Mouse (Mus musculus) layer of hippocampus, adult 8-10 months (tissue): Measurements from ENCODE around the gene Hpse2. TPM values are rescaled to one million over a fixed set of nuclear protein-coding genes. Genes with fewer than 3 reads are reported as not detected.

Experiments
- DNase-seq, 2 experiments: peaks; one replicate each; pipeline ENCODE4 v3.0.0; 2022; ENCODE audit warnings: low spot score in 2 of 2
- total RNA-seq, 4 experiments: library from RNA; stranded (reverse); gene quantifications; 2 replicates each; pipeline ENCODE4 v1.2.4; 2022

The Hpse2 gene
- total RNA-seq, 4 experiments from 2014 or later = 0.18 to 0.41 (median 0.24) TPM

GRCm38 (mm10) chr19:42973740-42974139 is 414.4 kb downstream of the Hpse2 start:
- DNase-seq = no peak

- DNase-seq = no peak
Measured at GRCm38 (mm10) chr19:42965171-42965570, 423.0 kb downstream of the Hpse2 start.

- DNase-seq = no peak
Measured at GRCm38 (mm10) chr19:42948114-42948636, 440.0 kb downstream of the Hpse2 start.

DNA sequence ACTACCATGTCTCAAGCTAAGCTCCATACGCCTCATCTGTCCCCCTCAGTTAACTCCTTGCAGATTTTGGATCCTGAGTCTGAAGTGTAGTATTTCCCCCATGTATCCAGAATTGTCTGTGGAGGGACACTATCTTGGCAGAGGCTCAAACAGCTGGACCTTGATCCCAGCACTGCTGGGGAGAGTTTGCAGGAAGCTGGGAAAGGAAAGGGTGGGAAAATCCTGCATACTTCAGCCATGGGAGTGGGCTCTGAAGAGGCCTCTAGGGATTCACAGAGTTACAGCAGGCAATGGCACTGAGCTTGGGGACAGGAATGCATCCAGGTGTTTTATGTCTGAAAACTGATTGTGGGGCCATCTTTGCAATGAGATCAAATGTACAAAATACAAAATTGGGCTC is 450.6 kb downstream of the Hpse2 start:
- no peak for DNase-seq

GRCm38 (mm10) chr19:42936661-42937193 is 451.4 kb downstream of the Hpse2 start:
- DNase-seq = no peak

DNA sequence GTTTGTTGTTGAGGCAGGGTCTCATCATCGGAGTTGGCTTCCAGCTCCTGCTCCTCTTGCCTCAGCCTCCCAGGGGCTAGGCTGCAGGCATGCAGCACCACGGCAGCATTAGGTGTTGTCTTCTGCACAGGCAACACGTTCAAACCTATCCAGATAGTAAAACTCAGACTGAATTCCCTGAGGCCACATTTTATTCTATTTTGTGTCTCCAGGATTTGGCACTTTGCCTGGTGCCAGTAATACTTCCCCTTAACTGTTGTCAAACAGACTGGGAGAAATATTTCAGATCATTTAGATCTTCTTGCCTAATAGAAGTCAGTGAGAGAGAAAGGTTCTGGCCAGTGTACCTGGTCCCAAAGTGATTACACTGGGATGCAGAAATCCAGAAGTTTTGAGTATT is 458.5 kb downstream of the Hpse2 start:
- DNase-seq = no peak

DNA sequence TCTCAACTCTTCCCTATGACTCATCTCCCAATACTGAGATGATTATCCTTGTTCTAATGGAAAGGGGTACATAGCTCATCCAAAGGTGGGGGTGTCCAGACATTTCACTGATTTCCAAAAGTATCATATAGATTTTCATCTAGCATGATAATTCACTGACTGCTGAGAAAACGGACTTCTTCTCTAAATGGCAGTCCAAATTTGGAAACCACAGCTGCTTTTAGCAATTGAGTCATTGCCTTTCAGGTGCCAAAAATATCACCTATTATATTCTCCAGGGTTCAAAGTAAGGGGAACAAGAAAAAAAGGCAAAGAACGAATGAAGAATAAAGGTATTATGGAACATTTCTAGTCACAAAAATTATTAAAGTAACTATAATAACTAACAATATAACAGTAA is 459.9 kb downstream of the Hpse2 start:
- no peak for DNase-seq

DNA sequence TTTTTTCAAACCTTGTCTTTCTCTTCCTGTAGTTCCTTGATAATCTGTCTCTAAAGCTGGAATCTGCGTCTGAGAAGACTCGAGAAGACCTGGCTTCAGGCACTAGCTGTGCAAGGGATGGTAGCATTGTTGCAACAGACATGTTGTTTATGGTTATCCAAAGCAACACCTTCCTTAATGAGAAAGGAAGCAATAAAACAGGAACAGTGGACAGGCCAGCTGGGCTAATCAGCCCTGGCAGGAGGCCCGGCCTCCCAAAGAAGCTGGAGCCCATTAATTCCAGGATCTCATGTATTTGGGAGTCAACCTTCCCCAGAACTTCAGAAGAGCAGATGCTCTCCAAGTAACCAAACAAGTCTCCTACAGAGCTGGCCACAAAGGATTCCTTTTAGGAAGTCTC is 465.5 kb downstream of the Hpse2 start:
- DNase-seq = no peak

GRCm38 (mm10) chr19:42913703-42914102 is 474.5 kb downstream of the Hpse2 start:
- DNase-seq = peak in 1 of 2 experiments; percentile 15

GRCm38 (mm10) chr19:42909719-42910118 is 478.4 kb downstream of the Hpse2 start:
- DNase-seq = peak in 1 of 2 experiments; percentile 5

DNA sequence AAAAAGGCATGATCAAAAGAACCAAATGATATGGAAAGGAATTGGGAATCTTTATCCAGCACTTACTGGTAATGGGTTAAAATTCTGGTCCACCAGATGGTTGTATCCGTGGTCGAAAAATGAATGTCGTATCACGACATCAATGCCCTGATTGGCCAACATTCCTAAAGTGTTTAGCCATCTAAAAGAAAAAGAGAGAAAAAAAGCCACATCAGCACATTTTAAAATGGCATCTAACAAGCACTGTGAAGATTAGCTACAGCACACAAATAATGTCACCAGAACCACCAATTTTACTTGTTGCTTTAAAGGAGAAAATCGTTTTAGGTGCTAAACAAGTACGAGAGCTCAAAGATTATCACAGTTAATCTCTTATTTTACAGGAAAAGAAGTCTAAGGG is 479.6 kb downstream of the Hpse2 start:
- no peak for DNase-seq

DNA sequence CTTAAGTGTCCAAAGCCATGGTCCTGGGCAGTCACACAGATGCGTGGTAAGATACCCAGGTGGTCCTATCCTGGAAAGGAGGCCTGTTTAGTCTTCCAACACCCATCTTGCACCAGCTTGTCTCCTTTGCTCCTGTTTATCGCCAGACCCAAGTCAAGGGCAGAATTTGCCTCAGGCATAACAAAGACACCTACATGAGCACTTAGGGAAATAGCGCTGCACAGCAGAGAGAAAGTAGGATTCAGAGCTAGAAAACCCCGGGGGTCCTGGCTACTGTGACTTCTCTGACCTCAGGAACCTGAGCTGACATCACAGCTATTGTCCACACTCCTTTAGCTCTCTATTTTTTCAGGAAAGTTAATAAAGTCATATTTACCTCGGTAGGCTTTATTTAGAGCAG is 481.8 kb downstream of the Hpse2 start:
- no peak for DNase-seq

GRCm38 (mm10) chr19:42904726-42905125 is 483.4 kb downstream of the Hpse2 start:
- no peak for DNase-seq

DNA sequence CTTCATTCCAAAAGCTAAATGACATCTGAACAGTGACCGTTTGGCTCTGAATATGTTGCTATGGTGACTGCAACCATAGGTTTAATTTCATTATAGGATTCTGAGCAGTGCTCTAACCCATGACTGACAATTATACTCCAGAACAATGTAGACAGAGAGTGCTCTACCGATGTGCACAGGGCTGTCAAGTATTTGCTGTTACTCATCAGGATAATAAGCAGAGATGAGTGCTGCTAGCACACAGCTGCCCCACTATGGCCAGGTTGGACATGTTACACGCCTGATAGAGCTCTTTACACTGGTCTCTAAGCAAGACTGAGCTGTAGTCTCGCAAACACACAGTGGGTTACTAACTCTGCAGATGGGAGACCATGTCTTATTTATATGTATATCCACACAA is 483.9 kb downstream of the Hpse2 start:
- no peak for DNase-seq

GRCm38 (mm10) chr19:42903840-42904239 is 484.3 kb downstream of the Hpse2 start:
- DNase-seq = no peak

DNA sequence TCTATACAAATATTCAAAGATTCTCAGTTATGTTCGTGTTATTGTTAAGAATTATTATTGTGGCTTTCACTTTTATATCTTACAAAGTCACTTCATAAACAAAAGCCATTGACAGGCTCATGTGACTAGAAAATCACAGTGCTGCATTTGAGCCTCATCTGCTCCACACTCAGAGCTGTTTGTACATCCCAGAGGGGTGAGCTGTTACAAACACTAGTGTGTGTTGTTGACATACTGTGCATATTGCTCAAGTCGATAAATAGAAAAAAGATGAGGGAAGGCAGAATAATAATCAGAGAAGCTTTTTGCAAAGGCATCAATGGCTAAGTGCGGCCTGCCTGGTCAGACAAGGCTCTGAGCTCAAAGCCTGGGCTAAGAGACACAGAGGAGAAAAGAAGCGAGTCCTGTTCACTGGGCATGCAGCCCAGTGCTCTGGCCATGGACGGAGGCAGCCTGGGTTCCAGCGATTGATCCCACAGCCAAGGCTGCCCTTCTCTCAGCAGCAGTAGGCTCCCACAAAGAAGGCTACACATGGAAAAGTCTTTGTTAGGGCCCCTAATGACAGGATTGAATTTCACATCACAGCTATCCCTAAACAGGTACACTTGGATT is 485.6 kb downstream of the Hpse2 start:
- DNase-seq = peak; percentile 34 to 54

GRCm38 (mm10) chr19:42891599-42891998 is 496.6 kb downstream of the Hpse2 start:
- DNase-seq = no peak

DNA sequence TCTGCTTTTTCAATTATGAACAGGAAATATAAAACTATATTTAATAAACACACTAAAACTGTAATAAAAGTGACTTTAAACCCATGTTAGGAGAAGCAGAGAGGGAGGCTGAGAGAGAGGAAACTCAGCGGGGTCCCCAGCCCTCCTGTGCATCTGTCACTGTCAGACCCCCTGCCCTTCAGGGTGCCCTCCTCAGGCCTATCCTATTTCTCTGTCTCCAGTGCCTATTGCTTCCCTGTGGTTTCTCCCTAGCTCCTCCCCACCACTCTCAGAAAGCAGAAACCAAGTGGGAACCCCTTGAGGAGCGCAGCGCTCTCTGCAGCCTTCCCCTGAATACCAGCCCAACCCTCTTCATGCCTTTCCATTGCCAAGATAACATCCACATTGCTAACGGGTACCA is 510.5 kb downstream of the Hpse2 start:
- DNase-seq = no peak

GRCm38 (mm10) chr19:42876563-42876962 is 511.6 kb downstream of the Hpse2 start:
- no peak for DNase-seq

- DNase-seq = no peak
Measured at GRCm38 (mm10) chr19:42869663-42870530, 518.3 kb downstream of the Hpse2 start.

DNA sequence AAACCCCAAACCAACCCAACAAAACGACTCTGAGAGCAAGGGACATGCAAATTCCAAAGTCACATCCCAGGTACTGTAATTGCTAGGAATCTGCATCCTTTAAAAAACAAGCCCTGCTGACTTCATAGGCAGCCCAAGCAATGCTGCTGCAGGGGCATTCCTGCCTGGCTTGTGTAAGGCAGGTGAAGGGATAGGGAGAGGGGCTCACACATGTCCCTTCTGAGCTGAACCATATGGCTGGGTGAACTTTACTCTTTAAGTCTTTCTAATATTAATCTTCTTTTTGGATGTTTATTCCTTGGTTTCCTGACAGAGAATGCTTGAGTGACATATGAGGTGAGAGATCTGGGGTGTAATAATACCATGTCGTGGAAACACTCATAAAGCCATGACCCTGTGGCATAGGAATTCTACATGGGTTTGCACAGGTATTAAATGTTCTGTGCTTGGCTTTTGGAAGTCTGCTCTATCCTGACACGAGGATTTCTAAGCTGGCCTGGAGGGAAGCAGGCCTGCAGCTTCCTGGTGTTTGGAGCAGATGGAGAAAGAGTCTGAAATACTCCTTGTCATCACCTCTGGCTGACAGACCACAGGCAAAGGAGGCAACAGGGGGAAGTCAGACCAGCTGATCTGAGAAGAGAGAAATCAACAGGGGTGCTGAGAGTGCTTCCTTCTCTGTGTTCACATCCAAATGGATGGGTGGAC is 519.0 kb downstream of the Hpse2 start:
- DNase-seq = no peak

DNA sequence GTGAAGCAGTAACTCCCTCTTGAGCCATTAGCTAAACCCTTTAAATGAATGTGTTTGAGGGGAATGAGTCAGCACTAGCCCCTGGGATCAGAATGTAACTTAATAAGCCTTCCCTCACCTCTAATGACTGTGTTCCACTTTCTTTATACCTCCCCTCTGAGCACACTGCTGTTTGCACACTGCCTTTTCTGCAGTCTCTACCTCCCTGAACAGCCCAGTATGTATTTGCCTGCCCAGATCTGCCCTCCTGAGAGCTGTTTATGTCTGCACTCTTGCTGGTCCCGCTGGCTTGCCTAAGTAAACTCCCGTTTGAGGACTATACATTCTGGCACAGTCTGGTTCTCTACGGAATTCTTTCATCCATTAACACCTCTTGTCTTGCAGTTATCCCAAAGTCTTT is 525.1 kb downstream of the Hpse2 start:
- DNase-seq = no peak
